In genomic region chr2:172510899-172511298, GRCm38 (mm10) we compare ENCODE assay signal across 18 mouse cellular contexts. TPM values are rescaled to one million over a fixed set of nuclear protein-coding genes. Genes with fewer than 3 reads are reported as not detected.
"Had no signal": no experiment of that assay in that cellular context is flagged by ENCODE, and none has a peak within 500 bp of the region (broad histone marks: within the 10 kb centered on the region; RNA-seq: fewer than 3 reads in every experiment).

No protein-coding gene starts in this region.

- H3K9ac ChIP-seq: midbrain, embryonic 13.5 days had no signal

- H3K9me3 ChIP-seq: limb, embryonic 10.5 days; midbrain, embryonic 13.5 days had no signal

- H3K36me3 ChIP-seq: limb, embryonic 10.5 days; midbrain, embryonic 13.5 days had no signal

- ATAC-seq: midbrain, embryonic 13.5 days had no signal

- H3K27ac ChIP-seq: left cerebral cortex, adult 2 months; limb, embryonic 10.5 days; midbrain, embryonic 13.5 days had no signal

- H3K4me2 ChIP-seq: midbrain, embryonic 13.5 days had no signal

- H3K27me3 ChIP-seq: midbrain, embryonic 13.5 days had no signal

- H3K4me1 ChIP-seq: limb, embryonic 10.5 days; midbrain, embryonic 13.5 days had no signal

- H3K4me3 ChIP-seq: left cerebral cortex, adult 2 months; limb, embryonic 10.5 days; midbrain, embryonic 13.5 days had no signal

- DNase-seq: kidney, adult 18-20 months; kidney, postnatal 10 days; lung, adult 18-20 months; right cerebral cortex, postnatal 25 days; thymus, adult 18-20 months; thymus, postnatal 14 days had no signal

RNA-seq across cellular contexts. Expression of gene Tfap2c, which starts 38.5 kb away (rescaled TPM):
- total RNA-seq: megakaryocyte progenitor cell, adult 5-6 weeks; midbrain, postnatal 0 days had no signal
- polyA plus RNA-seq: large intestine, adult 2 months; midbrain, postnatal 0 days; small intestine, adult 2 months had no signal

RNA-seq across cellular contexts. Expression of gene Fam209, which starts 38.6 kb away (rescaled TPM):
- total RNA-seq: layer of hippocampus, postnatal 25 days; left cerebral cortex, postnatal 14 days; midbrain, postnatal 0 days had no signal
- polyA plus RNA-seq: kidney, embryonic 14.5 days; neural tube, embryonic 14.5 days; small intestine, adult 2 months had no signal

RNA-seq across cellular contexts. Expression of gene Gcnt7, which starts 52.5 kb away (rescaled TPM):
- total RNA-seq: layer of hippocampus, adult 8-10 months; layer of hippocampus, postnatal 25 days; left cerebral cortex, adult 2 months; left cerebral cortex, postnatal 14 days; megakaryocyte progenitor cell, adult 5-6 weeks; midbrain, postnatal 0 days had no signal
- polyA plus RNA-seq: large intestine, adult 2 months; small intestine, adult 2 months had no signal
